Mouse (Mus musculus): ENCODE results near the gene Tmem219. TPM values are rescaled to one million over a fixed set of nuclear protein-coding genes. Genes with fewer than 3 reads are reported as not detected.
A peak's percentile ranks its signal among the peaks of the same experiment; 100 is the strongest.
"Not testable (repeated sequence)": the region's sequence is repeated elsewhere in the genome, so short reads cannot be mapped to it uniquely, and the experiment has no call there.

The Tmem219 gene
- total RNA-seq, 4 experiments from 2014 or later: 10.3 to 13.1 (median 12.6) TPM

GRCm38 (mm10) chr7:126923999-126924398, 1.3 kb upstream of the Tmem219 start:
- no peak for DNase-seq (ENCODE audit: low spot score)

DNA sequence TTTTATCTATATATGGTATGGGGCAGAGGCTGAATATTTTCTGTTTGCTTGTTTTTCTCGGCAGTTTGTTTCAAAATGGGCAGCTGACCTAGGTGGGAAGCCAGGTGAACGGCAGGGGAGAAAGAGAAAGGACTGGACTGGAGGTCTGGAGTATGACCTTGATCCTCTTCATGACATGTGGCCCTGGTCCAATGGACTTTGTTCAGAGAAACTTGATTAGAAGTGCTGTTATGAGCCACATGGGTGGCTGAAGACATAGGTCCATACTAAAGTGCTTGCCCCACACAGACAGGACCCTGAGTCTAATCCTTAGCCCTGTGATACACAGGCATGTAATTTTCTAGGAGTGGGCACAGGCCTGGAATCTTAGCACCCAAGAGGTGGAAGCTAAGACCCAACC, 1.2 kb downstream of the Tmem219 start:
- DNase-seq (ENCODE audit: low spot score): no peak

DNA sequence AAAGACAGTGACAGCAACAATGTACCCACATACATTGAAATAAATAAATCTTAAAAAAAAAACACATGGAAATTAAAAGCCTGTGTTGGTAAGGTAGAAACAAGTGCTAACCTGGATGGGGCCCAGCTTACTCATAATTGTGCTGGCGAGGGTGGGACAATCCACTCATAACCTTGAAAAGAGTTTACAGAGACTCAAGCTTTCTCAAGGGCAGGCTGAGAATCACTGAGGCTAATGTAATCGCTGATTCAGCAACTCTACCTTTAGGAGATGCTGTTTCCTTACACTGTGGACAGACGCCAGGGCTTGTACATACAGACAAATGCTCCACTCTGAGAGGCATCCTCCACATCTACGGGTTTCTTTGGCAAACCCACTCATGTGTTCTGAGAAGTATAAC, 2.7 kb downstream of the Tmem219 start:
- DNase-seq (ENCODE audit: low spot score): no peak

- not testable (repeated sequence) for DNase-seq (ENCODE audit: low spot score)
Observed at GRCm38 (mm10) chr7:126918356-126918755, 4.4 kb downstream of the Tmem219 start.

DNA sequence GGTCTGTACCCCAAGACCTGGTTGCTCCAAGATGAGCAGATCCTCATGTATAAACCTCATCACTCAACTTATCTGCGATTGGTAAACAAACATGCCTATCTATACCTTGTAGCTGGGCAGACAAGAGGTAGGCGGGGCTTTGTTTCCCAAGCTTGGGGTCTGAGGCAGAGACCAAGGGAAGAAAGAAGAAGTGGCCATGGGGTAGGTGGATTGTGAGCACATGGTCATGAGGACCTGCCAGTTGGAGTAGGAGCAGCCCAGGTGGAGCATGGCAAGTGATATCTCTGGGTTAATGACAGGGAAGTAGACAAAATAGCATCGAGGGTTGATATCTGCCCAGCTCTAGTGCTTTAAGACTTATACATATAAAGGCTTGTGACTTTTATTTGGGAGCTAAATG, 7.9 kb downstream of the Tmem219 start:
- DNase-seq (ENCODE audit: low spot score): no peak

- DNase-seq (ENCODE audit: low spot score): no peak
Observed at GRCm38 (mm10) chr7:126905590-126905989, 17.1 kb downstream of the Tmem219 start.

GRCm38 (mm10) chr7:126899781-126900180, 22.9 kb downstream of the Tmem219 start:
- not testable (repeated sequence) for DNase-seq (ENCODE audit: low spot score)

DNA sequence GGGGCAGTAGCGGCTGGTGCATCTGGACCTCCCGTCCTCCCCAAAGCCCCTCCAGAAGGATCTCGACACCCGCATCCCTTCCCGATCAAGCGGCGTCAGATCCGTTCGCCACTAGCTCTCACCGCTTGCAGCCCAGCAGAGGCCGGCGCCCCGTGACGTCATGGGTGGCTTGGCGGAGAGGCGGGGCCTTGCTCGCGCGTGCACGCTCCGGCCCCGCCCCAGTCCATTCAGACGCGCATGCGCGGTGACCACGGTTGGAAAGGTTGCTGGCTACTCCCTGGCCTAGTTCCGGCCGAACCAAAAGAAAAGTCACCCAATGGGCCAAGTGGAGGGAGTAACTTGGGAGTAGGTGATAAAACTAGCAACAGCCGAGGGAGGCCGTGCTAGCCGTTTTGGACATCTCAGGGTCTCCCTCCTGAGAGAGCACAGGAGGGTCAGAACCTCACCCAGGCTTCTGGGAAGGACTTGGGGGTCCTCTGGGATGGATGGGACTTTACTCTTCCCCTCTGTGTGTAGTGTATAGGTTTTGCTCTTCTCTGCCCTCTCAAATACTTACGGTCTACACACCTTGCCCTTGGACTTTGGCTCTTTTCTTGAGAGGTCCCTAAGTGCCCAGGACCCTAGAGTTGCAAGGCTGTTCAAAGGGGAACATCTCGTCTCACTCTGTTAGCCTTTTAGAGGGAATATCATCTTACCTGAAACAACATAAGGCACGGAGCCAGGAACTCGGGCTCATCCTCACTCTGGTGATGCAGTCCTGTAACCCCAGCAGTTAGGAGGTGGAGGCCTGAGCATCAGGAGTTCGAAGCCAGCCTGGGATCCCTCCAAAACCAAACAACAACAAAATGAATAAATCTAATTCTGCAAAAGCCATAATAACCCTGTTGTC, 24.4 kb downstream of the Tmem219 start:
- peak; percentile 96 for DNase-seq (ENCODE audit: low spot score)

GRCm38 (mm10) chr7:126897390-126898101, 25.2 kb downstream of the Tmem219 start:
- peak; percentile 77 for DNase-seq (ENCODE audit: low spot score)

DNA sequence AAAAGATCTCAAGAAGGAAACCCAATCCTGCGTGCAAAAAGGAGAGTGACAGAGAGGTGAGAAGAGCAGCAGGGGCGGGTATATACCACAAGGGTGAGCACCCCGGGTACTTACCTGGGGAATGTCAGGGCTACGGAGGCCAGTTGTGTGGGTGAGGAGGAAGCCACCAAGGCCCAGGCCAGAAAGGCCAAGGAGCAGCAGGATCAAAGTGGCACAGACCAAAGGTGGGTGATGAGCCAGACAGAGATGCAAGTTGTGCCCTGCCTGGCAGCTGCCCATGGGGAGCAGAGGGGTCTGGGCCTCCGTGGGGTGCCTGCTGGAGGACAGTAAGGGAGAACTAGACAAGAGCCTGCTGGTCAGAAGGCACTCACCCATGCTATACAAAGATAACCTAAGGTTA, 25.8 kb downstream of the Tmem219 start:
- DNase-seq (ENCODE audit: low spot score): no peak

DNA sequence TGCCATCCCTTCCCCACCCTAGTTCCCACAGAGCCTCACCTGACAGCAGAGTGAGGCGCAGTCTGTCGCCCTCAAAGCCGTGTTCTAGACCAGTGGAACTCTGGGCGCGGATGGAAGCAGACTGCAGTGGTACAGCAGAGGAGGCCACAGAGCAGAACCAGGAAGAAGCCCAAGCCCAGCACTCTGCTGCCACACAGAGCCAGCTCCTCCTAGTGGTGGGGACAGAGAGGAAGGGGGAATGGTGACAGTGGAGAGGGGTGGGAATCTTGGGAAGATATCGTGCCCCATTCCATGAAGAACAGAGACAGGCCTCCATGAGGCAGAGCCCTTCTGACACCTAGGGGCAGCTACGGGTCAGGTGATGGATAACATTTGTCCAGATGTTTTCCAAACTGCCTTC, 33.9 kb downstream of the Tmem219 start:
- DNase-seq (ENCODE audit: low spot score): no peak

GRCm38 (mm10) chr7:126887281-126887680, 35.4 kb downstream of the Tmem219 start:
- DNase-seq (ENCODE audit: low spot score): no peak

GRCm38 (mm10) chr7:126884286-126885164, 38.2 kb downstream of the Tmem219 start, which contains the start of gene Taok2:
Gene Taok2 (minus strand): TSS chr7:126884703.
- DNase-seq (ENCODE audit: low spot score): peak; percentile 98

GRCm38 (mm10) chr7:126883731-126884181, 39.0 kb downstream of the Tmem219 start:
- no peak for DNase-seq (ENCODE audit: low spot score)

DNA sequence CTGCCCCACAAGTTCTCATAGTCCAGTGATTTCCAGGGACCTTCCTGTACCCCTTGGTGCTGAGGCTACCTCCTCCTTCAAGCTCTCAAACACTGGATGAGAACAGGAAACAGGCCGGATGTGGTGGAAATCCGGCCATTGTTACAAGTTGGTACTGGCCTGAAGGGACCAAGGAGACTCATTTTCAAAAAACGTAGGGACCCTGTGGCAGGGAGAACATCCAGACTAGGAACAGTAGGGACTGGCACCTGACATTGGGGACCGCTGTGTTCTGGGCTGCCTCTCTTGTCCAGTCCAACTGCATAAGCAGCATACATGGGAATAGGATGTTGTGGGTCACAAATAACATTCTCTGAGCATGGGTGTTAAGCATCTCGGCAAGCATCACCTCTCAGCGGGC, 41.7 kb downstream of the Tmem219 start:
- peak; percentile 70 for DNase-seq (ENCODE audit: low spot score)

- DNase-seq (ENCODE audit: low spot score): no peak
Observed at GRCm38 (mm10) chr7:126877239-126877638, 45.5 kb downstream of the Tmem219 start.

- no peak for DNase-seq (ENCODE audit: low spot score)
Observed at GRCm38 (mm10) chr7:126870520-126870891, 52.2 kb downstream of the Tmem219 start.

DNA sequence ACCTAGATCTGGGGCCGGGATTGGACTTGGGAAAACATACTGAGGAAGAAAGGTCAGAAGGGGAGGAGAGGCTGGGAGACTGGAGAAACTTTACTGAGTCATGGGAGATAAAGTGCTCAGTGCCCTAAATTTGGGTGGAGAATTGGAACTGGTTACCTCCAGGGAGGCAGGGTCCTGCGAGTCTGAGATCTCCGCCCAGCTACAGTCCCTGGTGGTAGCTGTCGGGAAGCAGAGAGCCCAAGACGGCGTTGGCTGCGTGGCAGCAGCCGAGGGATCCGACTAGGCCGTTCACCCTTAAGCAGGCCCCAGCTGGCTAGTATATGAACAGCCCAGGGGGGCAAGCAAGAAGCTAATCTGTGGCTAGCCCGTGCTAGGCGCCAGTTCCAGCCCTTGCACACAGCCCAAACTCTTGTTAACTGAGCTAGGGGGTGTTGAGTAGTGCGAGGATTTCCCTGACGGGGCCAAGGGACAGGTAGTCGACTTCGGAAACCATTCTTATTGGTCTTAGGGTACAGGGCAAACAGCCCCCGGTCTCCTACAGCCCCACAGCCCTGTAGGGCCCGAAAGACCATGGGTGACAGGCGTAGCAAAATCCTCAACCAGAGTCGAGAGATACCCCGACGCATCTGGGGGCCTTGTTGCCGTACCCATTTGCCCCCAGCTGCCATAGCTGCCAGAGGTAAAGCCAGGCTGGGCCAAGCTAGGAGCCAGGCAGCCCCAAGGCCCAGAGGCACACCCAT, 52.8 kb downstream of the Tmem219 start:
- no peak for DNase-seq (ENCODE audit: low spot score)

GRCm38 (mm10) chr7:126868003-126868402, 54.7 kb downstream of the Tmem219 start:
- DNase-seq (ENCODE audit: low spot score): no peak

GRCm38 (mm10) chr7:126867534-126867933, 55.2 kb downstream of the Tmem219 start:
- DNase-seq (ENCODE audit: low spot score): no peak

GRCm38 (mm10) chr7:126863791-126864190, 58.9 kb downstream of the Tmem219 start:
- DNase-seq (ENCODE audit: low spot score): no peak
